In genomic region chr14:76153003-76153675, GRCm38 (mm10) we compare ENCODE assay signal across 8 mouse cellular contexts. TPM values are rescaled to one million over a fixed set of nuclear protein-coding genes. Genes with fewer than 3 reads are reported as not detected.
DNase-seq lines count a peak whose midpoint lies in the region; ATAC-seq and TF ChIP-seq lines count a peak whose summit lies in the region.

No protein-coding gene starts in this region.

- no peak for TF ChIP-seq CTCF in lung, postnatal 0 days (IDR thresholded peaks at IDR 0.05)

- no peaks in the 10 kb centered on the region for H3K27me3 ChIP-seq in embryonic facial prominence, embryonic 10.5 days (replicated peaks; ENCODE audit: low read depth, poor library complexity, severe bottlenecking)
- no peaks in the 10 kb centered on the region for H3K27me3 ChIP-seq in hindbrain, embryonic 11.5 days (ENCODE audit: control insufficient read depth, insufficient read depth, low read length)
- H3K27me3 ChIP-seq in lung, postnatal 0 days (replicated peaks; ENCODE audit: insufficient read depth, low read length): no peaks in the 10 kb centered on the region
- H3K27me3 ChIP-seq in stomach, embryonic 16.5 days (ENCODE audit: control insufficient read depth, insufficient read depth, low read length): no peaks in the 10 kb centered on the region

- peak overlapping the region; percentile 34 for H3K4me2 ChIP-seq in hindbrain, embryonic 11.5 days (replicated peaks; ENCODE audit: low read depth, low read length)
- peak overlapping the region; percentile 60 for H3K4me2 ChIP-seq in lung, postnatal 0 days (replicated peaks; ENCODE audit: low read depth, low read length)
- peak overlapping the region; percentile 58 for H3K4me2 ChIP-seq in stomach, embryonic 16.5 days (ENCODE audit: low read depth, low read length)

- intact Hi-C loops in left cerebral cortex, postnatal 14 days (cut with DNase I): loop anchor here (2.0 to 5.0 kb wide), 2 partner anchors 262 to 314 kb away; partner anchors contain the start of gene Tsc22d1

- peak overlapping the region; percentile 35; the same call in 1 of the 2 replicates for H3K9ac ChIP-seq in hindbrain, embryonic 11.5 days (ENCODE audit: low read depth, low read length)
- 0 out of 2 replicates have a peak overlapping the region, but pooled peaks have one; percentile 23 for H3K9ac ChIP-seq in lung, postnatal 0 days (replicated peaks; ENCODE audit: low read depth)
- peak overlapping the region; percentile 61 for H3K9ac ChIP-seq in stomach, embryonic 16.5 days (ENCODE audit: low read length)

- 2% methylated on average over 24 of the region's 24 CpGs for WGBS in embryonic facial prominence, embryonic 10.5 days
- WGBS in hindbrain, embryonic 11.5 days: 2% methylated on average over 24 of the region's 24 CpGs
- 9% methylated on average over 24 of the region's 24 CpGs for WGBS in lung, postnatal 0 days
- 9% methylated on average over 24 of the region's 24 CpGs for WGBS in stomach, embryonic 16.5 days

- H3K27ac ChIP-seq in embryonic facial prominence, embryonic 10.5 days (replicated peaks): peak overlapping the region; percentile 99
- peak overlapping the region; percentile 24 for H3K27ac ChIP-seq in hindbrain, embryonic 11.5 days (ENCODE audit: low read depth, low read length)
- H3K27ac ChIP-seq in lung, postnatal 0 days (ENCODE audit: low read length): peak overlapping the region; percentile 68
- peak overlapping the region; percentile 98 for H3K27ac ChIP-seq in stomach, embryonic 16.5 days (ENCODE audit: low read length)

- no peaks in the 10 kb centered on the region for H3K36me3 ChIP-seq in embryonic facial prominence, embryonic 10.5 days (replicated peaks)
- no peaks in the 10 kb centered on the region for H3K36me3 ChIP-seq in hindbrain, embryonic 11.5 days (ENCODE audit: control insufficient read depth, insufficient read depth, low read length)
- no peaks in the 10 kb centered on the region for H3K36me3 ChIP-seq in lung, postnatal 0 days (ENCODE audit: insufficient read depth, low read length)
- no peaks in the 10 kb centered on the region for H3K36me3 ChIP-seq in stomach, embryonic 16.5 days (ENCODE audit: control insufficient read depth, insufficient read depth, low read length)

- peak overlapping the region; percentile 84 for H3K4me3 ChIP-seq in embryonic facial prominence, embryonic 10.5 days
- peak overlapping the region; percentile 63 for H3K4me3 ChIP-seq in hindbrain, embryonic 11.5 days (ENCODE audit: low read depth, low read length)
- H3K4me3 ChIP-seq in lung, postnatal 0 days (ENCODE audit: low read depth, low read length): peak overlapping the region; percentile 71
- peak overlapping the region; percentile 68 for H3K4me3 ChIP-seq in stomach, embryonic 16.5 days (replicated peaks; ENCODE audit: low read length)

- H3K4me1 ChIP-seq in embryonic facial prominence, embryonic 10.5 days: peaks cover 45% of the 10 kb centered on the region
- H3K4me1 ChIP-seq in hindbrain, embryonic 11.5 days (replicated peaks; ENCODE audit: control insufficient read depth, insufficient read depth, low read length): 0 out of 2 replicates have a peak, but pooled peaks cover 2% of the 10 kb centered on the region
- H3K4me1 ChIP-seq in lung, postnatal 0 days (ENCODE audit: insufficient read depth, low read depth, low read length): peaks cover 24% of the 10 kb centered on the region; the same call in 1 of the 2 replicates
- H3K4me1 ChIP-seq in stomach, embryonic 16.5 days (ENCODE audit: control insufficient read depth, insufficient read depth, low read length): peaks cover 15% of the 10 kb centered on the region

- ATAC-seq in hindbrain, embryonic 11.5 days (ENCODE audit: low FRiP score): peak; percentile 28
- ATAC-seq in lung, postnatal 0 days: no peak
- peak; percentile 1; the same call in 1 of the 2 replicates for ATAC-seq in stomach, embryonic 16.5 days (ENCODE audit: insufficient read depth, low FRiP score)

- TF ChIP-seq EP300 in lung, postnatal 0 days (IDR thresholded peaks at IDR 0.05): no peak

- peak; percentile 20 to 21 for DNase-seq in left cerebral cortex, adult 18-20 months (ENCODE audit: low spot score in 2 of 2)
- no peak for DNase-seq in left cerebral cortex, postnatal 14 days (ENCODE audit: low spot score in 2 of 2)
- DNase-seq in MN1 (ENCODE audit: low spot score): peak; percentile 73
- DNase-seq in embryonic facial prominence, embryonic 10.5 days (ENCODE audit: low spot score): peak; percentile 62
- no peak for DNase-seq in hindbrain, embryonic 11.5 days (ENCODE audit: low spot score)
- DNase-seq in lung, postnatal 0 days (ENCODE audit: low spot score): peak; percentile 33
- no peak for DNase-seq in B cell, adult 2 months

- H3K9me3 ChIP-seq in embryonic facial prominence, embryonic 10.5 days: no peaks in the 10 kb centered on the region
- H3K9me3 ChIP-seq in hindbrain, embryonic 11.5 days (ENCODE audit: control insufficient read depth, low read length): no peaks in the 10 kb centered on the region
- H3K9me3 ChIP-seq in lung, postnatal 0 days (ENCODE audit: low read length): no peaks in the 10 kb centered on the region
- H3K9me3 ChIP-seq in stomach, embryonic 16.5 days (replicated peaks; ENCODE audit: control insufficient read depth, low read length): no peaks in the 10 kb centered on the region

RNA-seq across cellular contexts. Expression of gene Nufip1, which starts 42.4 kb away (rescaled TPM):
- total RNA-seq in left cerebral cortex, adult 18-20 months (2021): 1 to 10 TPM; 8.1 to 9.2 TPM
- total RNA-seq in left cerebral cortex, postnatal 14 days (2021): 1 to 10 TPM; 7.3 to 7.9 TPM
- 19.4 and 21.0 TPM in 2 replicates for polyA plus RNA-seq in embryonic facial prominence, embryonic 10.5 days (2016; fragmentation: Nextera tagmentation; extraction: Ambion mirVana)
- polyA plus RNA-seq in hindbrain, embryonic 11.5 days (2014; fragmentation: Nextera tagmentation; extraction: Ambion mirVana): 17.1 and 18.4 TPM in 2 replicates
- polyA plus RNA-seq in lung, postnatal 0 days (2015; fragmentation: Nextera tagmentation; extraction: Ambion mirVana): 6.1 and 6.5 TPM in 2 replicates
- polyA plus RNA-seq in stomach, embryonic 16.5 days (2015; fragmentation: Nextera tagmentation; extraction: Ambion mirVana): 11.8 and 12.9 TPM in 2 replicates

RNA-seq across cellular contexts. Expression of gene Gpalpp1, which starts 42.6 kb away (rescaled TPM):
- total RNA-seq in left cerebral cortex, adult 18-20 months (2021): 10 to 100 TPM; 23.4 to 23.9 TPM
- total RNA-seq in left cerebral cortex, postnatal 14 days (2021): 10 to 100 TPM; 19.9 to 21.1 TPM
- polyA plus RNA-seq in embryonic facial prominence, embryonic 10.5 days (2016; fragmentation: Nextera tagmentation; extraction: Ambion mirVana): 15.6 and 16.1 TPM in 2 replicates
- polyA plus RNA-seq in hindbrain, embryonic 11.5 days (2014; fragmentation: Nextera tagmentation; extraction: Ambion mirVana): 15.1 and 20.4 TPM in 2 replicates
- polyA plus RNA-seq in lung, postnatal 0 days (2015; fragmentation: Nextera tagmentation; extraction: Ambion mirVana): 6.3 and 7.0 TPM in 2 replicates
- polyA plus RNA-seq in stomach, embryonic 16.5 days (2015; fragmentation: Nextera tagmentation; extraction: Ambion mirVana): 12.1 and 14.2 TPM in 2 replicates

Comparison
In these comparisons a context has a peak if more than half of its experiments do, and no peak if none do; other contexts are left out.
1. DNase-seq: peak in left cerebral cortex, adult 18-20 months (2 of 2), MN1 (single experiment), embryonic facial prominence, embryonic 10.5 days (single experiment) and lung, postnatal 0 days (single experiment); none in left cerebral cortex, postnatal 14 days (0 of 2), hindbrain, embryonic 11.5 days (single experiment) and B cell, adult 2 months (0 of 2).
2. H3K27ac ChIP-seq: peak in every context shown above with its lines; median percentile 99 in embryonic facial prominence, embryonic 10.5 days; 98 in stomach, embryonic 16.5 days; 68 in lung, postnatal 0 days; 24 in hindbrain, embryonic 11.5 days.
3. Peak in every context shown above with its lines, with median percentiles within 50 percentile points of each other: H3K4me3 ChIP-seq, H3K4me2 ChIP-seq and H3K9ac ChIP-seq.